Mouse (Mus musculus): Measurements from ENCODE around the gene Il27. TPM values are rescaled to one million over a fixed set of nuclear protein-coding genes. Genes with fewer than 3 reads are reported as not detected.
A peak's percentile ranks its signal among the peaks of the same experiment; 100 is the strongest.

Il27 gene
- polyA plus RNA-seq, 1 experiment: not detected

DNA sequence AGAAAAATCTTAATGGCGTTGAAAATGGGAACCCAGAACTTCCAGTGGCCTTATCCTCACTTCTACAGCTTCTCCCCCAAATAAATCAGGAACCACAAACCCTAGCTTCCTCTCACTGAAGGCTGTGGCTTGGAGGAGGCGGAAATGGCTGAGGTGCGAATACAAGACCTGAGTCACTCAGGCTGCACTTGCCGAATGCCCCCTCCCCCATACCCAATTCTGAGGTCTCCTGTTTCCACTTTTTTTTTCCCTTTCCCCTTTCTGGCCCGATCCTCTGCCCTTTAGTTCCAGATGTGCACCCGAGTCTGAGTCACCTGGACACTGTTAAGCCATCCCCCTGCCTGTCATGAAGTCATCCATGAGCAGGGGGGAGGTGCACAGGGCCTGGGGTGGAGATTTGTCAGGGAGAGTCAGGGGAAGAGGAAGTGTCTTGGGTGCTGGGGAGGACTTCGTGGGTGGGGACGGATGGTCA is 10.2 kb downstream of the Il27 start, which contains the start of gene Apobr:
Apobr (plus strand) TSS at position 437 of the 472 bp plus-strand sequence.
- H3K4me3 ChIP-seq (ENCODE audit: insufficient read depth, low read depth, low read length): peak within 1 kb of the TSS; percentile 66
- H3K27ac ChIP-seq (replicated peaks; ENCODE audit: low read depth, low read length): peak within 1 kb of the TSS; percentile 90
- peaks cover 5% of the 10 kb centered on the region; the same call in 1 of the 2 replicates for H3K4me1 ChIP-seq (ENCODE audit: control insufficient read depth, insufficient read depth, insufficient read length, low read length)

DNA sequence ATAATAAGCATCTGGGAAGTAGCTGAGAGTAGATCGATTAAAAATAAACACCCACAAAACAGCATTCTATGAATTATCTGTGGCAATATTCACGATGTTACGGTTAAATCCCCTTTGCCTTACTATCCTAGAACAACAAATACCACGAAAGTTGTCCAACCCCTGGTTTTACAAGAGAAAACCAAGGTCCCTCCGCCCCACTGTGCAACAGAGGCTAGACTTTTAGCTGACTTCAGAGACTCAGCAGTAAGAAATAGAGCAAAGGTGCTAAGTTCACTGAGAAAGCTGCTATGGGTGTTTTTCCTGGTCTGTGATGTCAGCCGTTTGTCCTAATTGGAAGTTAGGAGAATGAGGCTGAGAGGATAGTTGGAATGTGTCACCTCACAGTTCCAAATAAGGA is 11.0 kb downstream of the Il27 start:
- H3K27ac ChIP-seq (replicated peaks; ENCODE audit: low read depth, low read length): peak overlapping the region; percentile 90
- H3K4me1 ChIP-seq (ENCODE audit: control insufficient read depth, insufficient read depth, insufficient read length, low read length): peaks cover 5% of the 10 kb centered on the region; the same call in 1 of the 2 replicates
- peak overlapping the region; percentile 66 for H3K4me3 ChIP-seq (ENCODE audit: insufficient read depth, low read depth, low read length)

DNA sequence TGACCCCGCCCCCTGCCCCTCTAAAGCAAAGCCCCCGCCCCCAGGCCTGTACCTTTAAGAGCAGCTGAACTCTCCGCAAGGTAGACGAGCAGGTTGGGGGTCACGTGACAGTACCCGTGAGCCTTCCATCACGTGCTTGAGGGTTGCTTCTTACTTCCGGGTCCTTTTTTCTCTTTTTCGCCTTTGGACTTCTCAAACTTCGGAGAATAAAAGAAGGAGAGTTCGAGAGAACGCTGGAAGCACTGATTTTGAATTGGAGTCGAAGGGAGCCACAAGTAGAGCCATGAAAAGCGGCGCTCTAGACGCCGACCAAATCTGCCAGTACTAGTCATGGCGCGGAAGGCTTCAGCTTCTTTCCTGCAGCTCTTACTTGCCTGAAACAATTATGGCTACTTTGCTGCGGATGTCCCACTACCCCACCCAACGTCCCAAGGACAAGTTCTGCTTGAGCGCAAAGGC is 11.5 kb downstream of the Il27 start:
- H3K4me1 ChIP-seq (ENCODE audit: control insufficient read depth, insufficient read depth, insufficient read length, low read length): peaks cover 5% of the 10 kb centered on the region; the same call in 1 of the 2 replicates
- peak overlapping the region; percentile 90 for H3K27ac ChIP-seq (replicated peaks; ENCODE audit: low read depth, low read length)
- peak overlapping the region; percentile 66 for H3K4me3 ChIP-seq (ENCODE audit: insufficient read depth, low read depth, low read length)

DNA sequence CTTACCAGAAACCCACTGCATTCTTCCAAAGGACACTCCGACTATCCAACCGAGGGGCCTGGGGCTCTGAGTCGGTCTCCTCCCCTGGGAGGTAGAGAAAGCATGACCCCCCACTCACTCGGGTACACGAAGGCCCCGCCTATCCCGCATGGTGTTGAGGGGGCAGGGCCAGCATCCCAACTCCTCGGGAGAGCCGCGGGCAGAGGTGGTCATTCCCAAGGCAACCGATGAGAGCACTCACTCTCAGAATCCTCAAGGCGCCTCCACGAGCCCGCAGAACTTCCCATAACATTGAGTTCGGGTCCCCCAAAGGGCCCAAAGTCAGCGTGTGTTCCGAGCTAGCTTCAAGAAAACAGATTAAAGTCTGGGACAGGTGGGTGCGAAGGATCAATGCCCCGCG is 12.0 kb downstream of the Il27 start:
- peak overlapping the region; percentile 66 for H3K4me3 ChIP-seq (ENCODE audit: insufficient read depth, low read depth, low read length)
- H3K4me1 ChIP-seq (ENCODE audit: control insufficient read depth, insufficient read depth, insufficient read length, low read length): peaks cover 5% of the 10 kb centered on the region; the same call in 1 of the 2 replicates
- no peak overlapping the region; the same call in 1 of the 2 replicates for H3K27ac ChIP-seq (replicated peaks; ENCODE audit: low read depth, low read length)

- Histone ChIP-seq H3K4me1 (ENCODE audit: control insufficient read depth, insufficient read depth, insufficient read length, low read length) (no peaks in the 10 kb centered on the region), H3K27ac (replicated peaks; ENCODE audit: low read depth, low read length) (no peak overlapping the region), H3K4me3 (ENCODE audit: insufficient read depth, low read depth, low read length) (no peak overlapping the region)
Measured at GRCm38 (mm10) chr7:126581661-126582060, 13.1 kb downstream of the Il27 start.

DNA sequence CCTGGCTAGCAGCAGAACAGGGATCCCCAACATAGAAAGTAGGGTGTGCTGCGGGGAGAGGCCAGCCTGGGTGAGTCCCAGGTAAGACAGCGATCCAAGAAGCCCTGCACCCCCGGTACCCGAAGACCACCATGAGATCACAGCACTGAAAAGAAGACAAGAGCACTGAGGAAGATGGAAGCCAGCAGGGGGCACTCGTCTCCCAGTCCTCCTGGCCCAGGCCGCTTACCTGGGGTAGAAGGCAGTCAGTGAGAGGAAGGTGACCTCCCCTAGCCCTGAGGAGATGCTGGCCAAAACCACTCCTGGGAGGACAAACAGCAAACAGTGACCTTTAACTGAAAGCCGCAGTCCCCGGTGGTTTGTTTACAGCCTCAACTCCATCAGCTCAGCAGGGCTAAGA is 15.6 kb downstream of the Il27 start:
- Histone ChIP-seq H3K4me3 (ENCODE audit: insufficient read depth, low read depth, low read length) (no peak overlapping the region), H3K4me1 (ENCODE audit: control insufficient read depth, insufficient read depth, insufficient read length, low read length) (no peaks in the 10 kb centered on the region), H3K27ac (replicated peaks; ENCODE audit: low read depth, low read length) (no peak overlapping the region)

DNA sequence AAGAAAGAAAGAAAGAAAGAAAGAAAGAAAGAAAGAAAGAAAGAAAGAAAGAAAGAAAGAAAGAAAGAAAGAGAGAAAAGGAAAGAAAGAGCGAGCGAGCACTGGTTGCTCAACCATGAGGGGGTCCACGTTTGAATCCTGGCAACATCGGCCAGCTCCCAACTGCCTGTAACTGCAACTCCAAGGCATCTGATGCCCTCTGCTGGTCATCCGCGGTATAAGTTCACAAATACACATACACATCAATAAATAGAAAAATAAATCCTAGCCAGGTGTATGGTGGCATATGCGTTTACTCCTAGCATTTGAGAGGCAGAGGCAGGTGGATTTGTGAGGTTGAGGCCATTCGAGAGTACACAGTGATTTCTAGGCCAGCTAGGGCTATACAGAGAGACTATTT is 17.8 kb downstream of the Il27 start:
- Histone ChIP-seq H3K4me3 (ENCODE audit: insufficient read depth, low read depth, low read length) (no peak overlapping the region), H3K4me1 (ENCODE audit: control insufficient read depth, insufficient read depth, insufficient read length, low read length) (no peaks in the 10 kb centered on the region), H3K27ac (replicated peaks; ENCODE audit: low read depth, low read length) (no peak overlapping the region)

GRCm38 (mm10) chr7:126566094-126566765 is 28.5 kb downstream of the Il27 start, which contains the start of gene Eif3c:
Gene Eif3c (minus strand): TSS chr7:126566411.
- peak within 1 kb of the TSS; percentile 59 for H3K27ac ChIP-seq (replicated peaks; ENCODE audit: low read depth, low read length)
- H3K4me1 ChIP-seq (ENCODE audit: control insufficient read depth, insufficient read depth, insufficient read length, low read length): no peaks in the 10 kb centered on the region
- H3K4me3 ChIP-seq (ENCODE audit: insufficient read depth, low read depth, low read length): peak within 1 kb of the TSS; percentile 88

DNA sequence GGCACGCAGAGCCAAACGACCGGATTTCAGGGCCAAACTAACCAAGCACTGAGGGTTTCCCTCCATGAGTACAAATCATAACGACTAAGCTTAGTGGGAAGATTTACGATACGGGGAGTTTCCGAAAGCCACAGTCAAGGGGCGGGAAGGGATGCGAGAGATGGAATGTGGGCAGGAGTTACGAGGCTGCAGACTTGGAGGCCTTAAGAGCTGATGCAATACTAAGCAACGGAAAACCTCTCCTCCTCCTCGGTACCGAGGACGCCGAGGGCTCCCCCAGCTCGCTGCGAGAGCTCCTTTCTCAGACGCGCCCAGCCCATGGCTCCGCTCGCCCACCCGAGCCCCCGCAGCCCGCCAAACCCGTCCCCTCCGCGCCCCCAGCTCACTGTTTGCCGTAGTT is 29.0 kb downstream of the Il27 start:
- Histone ChIP-seq H3K4me1 (ENCODE audit: control insufficient read depth, insufficient read depth, insufficient read length, low read length) (no peaks in the 10 kb centered on the region), H3K27ac (replicated peaks; ENCODE audit: low read depth, low read length) (peak overlapping the region; percentile 46), H3K4me3 (ENCODE audit: insufficient read depth, low read depth, low read length) (peak overlapping the region; percentile 88)

- H3K4me1 ChIP-seq (ENCODE audit: control insufficient read depth, insufficient read depth, insufficient read length, low read length): no peaks in the 10 kb centered on the region
- no peak overlapping the region for H3K4me3 ChIP-seq (ENCODE audit: insufficient read depth, low read depth, low read length)
- H3K27ac ChIP-seq (replicated peaks; ENCODE audit: low read depth, low read length): no peak overlapping the region
Measured at GRCm38 (mm10) chr7:126556635-126557034, 38.1 kb downstream of the Il27 start.

GRCm38 (mm10) chr7:126554796-126555195 is 39.9 kb downstream of the Il27 start:
- no peak overlapping the region for H3K27ac ChIP-seq (replicated peaks; ENCODE audit: low read depth, low read length)
- H3K4me1 ChIP-seq (ENCODE audit: control insufficient read depth, insufficient read depth, insufficient read length, low read length): no peaks in the 10 kb centered on the region
- no peak overlapping the region for H3K4me3 ChIP-seq (ENCODE audit: insufficient read depth, low read depth, low read length)

- no peaks in the 10 kb centered on the region for H3K4me1 ChIP-seq (ENCODE audit: control insufficient read depth, insufficient read depth, insufficient read length, low read length)
- H3K27ac ChIP-seq (replicated peaks; ENCODE audit: low read depth, low read length): no peak overlapping the region
- H3K4me3 ChIP-seq (ENCODE audit: insufficient read depth, low read depth, low read length): no peak overlapping the region
Measured at GRCm38 (mm10) chr7:126545631-126546030, 49.1 kb downstream of the Il27 start.

DNA sequence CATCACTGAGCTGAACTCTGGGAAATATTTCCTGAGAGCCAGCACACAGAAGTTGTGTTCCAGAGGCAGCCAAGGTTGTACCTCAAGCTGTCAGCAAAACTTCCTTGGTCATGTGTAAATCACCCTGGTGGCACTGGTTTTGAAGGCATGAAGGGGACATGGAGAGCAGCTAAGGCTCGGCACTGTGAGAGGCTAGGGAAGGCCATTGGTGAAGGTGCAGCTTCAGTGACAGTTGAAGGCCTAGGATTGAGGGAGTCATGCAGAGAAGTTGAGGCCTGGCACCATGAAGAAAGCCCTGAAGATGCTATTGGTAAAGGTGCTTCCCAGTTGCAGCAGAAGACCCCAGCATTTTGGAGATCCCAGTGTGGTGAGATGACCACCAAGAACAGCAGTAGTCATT is 53.1 kb downstream of the Il27 start:
- Histone ChIP-seq H3K4me3 (ENCODE audit: insufficient read depth, low read depth, low read length) (no peak overlapping the region), H3K4me1 (ENCODE audit: control insufficient read depth, insufficient read depth, insufficient read length, low read length) (no peaks in the 10 kb centered on the region), H3K27ac (replicated peaks; ENCODE audit: low read depth, low read length) (no peak overlapping the region)

Data from brown adipose tissue, adult 24 weeks (tissue).